Mouse (Mus musculus) hindbrain, postnatal 0 days (tissue): Measurements from ENCODE around the gene Arpc2. TPM values are rescaled to one million over a fixed set of nuclear protein-coding genes. Genes with fewer than 3 reads are reported as not detected.

ENCODE experiments used
- ATAC-seq: fragments of 200-750 bp; cut with Nextera tagmentation; 2 replicates; pipeline ENCODE4 v1.8.0; 2017; ENCODE audit warnings: mild to moderate bottlenecking, moderate TSS enrichment, moderate library complexity
- DNase-seq: peaks from one replicate; pipeline ENCODE4 v3.0.0-alpha.2; 2015; ENCODE audit warnings: low spot score
- H3K27ac ChIP-seq: fragments of 300-500 bp; sonication (generic); 2 replicates; pipeline ENCODE4 v1.5.1; 2014; ENCODE audit warnings: mild to moderate bottlenecking
- H3K27me3 ChIP-seq: fragments of 300-500 bp; sonication (generic); 2 replicates; pipeline ENCODE4 v1.6.1; 2014; ENCODE audit warnings: low read length, mixed read lengths; ENCODE audit not compliant: insufficient read depth
- H3K36me3 ChIP-seq: fragments of 300-500 bp; sonication (generic); 2 replicates; pipeline ENCODE4 v1.6.1; 2014; ENCODE audit warnings: low read length, mixed read lengths; ENCODE audit not compliant: insufficient read depth
- H3K4me1 ChIP-seq: fragments of 300-500 bp; sonication (generic); 2 replicates; pipeline ENCODE4 v1.6.1; 2014; ENCODE audit warnings: antibody characterized with exemption, low read length, mixed read lengths; ENCODE audit not compliant: insufficient read depth
- H3K4me2 ChIP-seq: fragments of 300-500 bp; sonication (generic); 2 replicates; pipeline ENCODE4 v1.6.1; 2014; ENCODE audit warnings: low read depth, mild to moderate bottlenecking, low read length, moderate library complexity, mixed read lengths
- H3K4me3 ChIP-seq: fragments of 300-500 bp; sonication (generic); 2 replicates; pipeline ENCODE4 v1.5.1; 2014; ENCODE audit warnings: low read length
- H3K9ac ChIP-seq: fragments of 300-500 bp; sonication (generic); replicated peaks from 2 replicates; pipeline ENCODE4 v1.6.1; 2014; ENCODE audit warnings: mild to moderate bottlenecking, low read length, moderate library complexity, mixed read lengths
- H3K9me3 ChIP-seq: fragments of 300-500 bp; sonication (generic); 2 replicates; pipeline ENCODE4 v1.6.1; 2016; ENCODE audit warnings: low read length, mixed read lengths
- CTCF ChIP-seq: IDR thresholded peaks from 2 replicates; pipeline ENCODE4 v1.5.1; 2016; ENCODE audit warnings: antibody characterized with exemption, control low read depth, low read depth
- WGBS: fragments of 180-500 bp; shearing (Covaris S2); extraction: QIAGEN DNeasy Blood & Tissue Kit; methylation state at CpG from one replicate; pipeline ENCODE4 v1.1.7; 2014; 5-methylcytosine and 5-hydroxymethylcytosine counted together
- polyA plus RNA-seq: library from polyadenylated mRNA; unstranded; fragments of >200 nt; fragmentation: Nextera tagmentation; extraction: Ambion mirVana; gene quantifications from 2 replicates; pipeline ENCODE4 v1.2.1, GENCODE M21; 2015
- total RNA-seq: library from RNA; depleted of rRNA; stranded (reverse); fragments of >200 nt; gene quantifications from 2 replicates; pipeline ENCODE4 v1.2.3, GENCODE M21; 2014

The Arpc2 gene
- total and polyA plus RNA-seq, 2 experiments from 2014 or later = 131 to 417 TPM

DNA sequence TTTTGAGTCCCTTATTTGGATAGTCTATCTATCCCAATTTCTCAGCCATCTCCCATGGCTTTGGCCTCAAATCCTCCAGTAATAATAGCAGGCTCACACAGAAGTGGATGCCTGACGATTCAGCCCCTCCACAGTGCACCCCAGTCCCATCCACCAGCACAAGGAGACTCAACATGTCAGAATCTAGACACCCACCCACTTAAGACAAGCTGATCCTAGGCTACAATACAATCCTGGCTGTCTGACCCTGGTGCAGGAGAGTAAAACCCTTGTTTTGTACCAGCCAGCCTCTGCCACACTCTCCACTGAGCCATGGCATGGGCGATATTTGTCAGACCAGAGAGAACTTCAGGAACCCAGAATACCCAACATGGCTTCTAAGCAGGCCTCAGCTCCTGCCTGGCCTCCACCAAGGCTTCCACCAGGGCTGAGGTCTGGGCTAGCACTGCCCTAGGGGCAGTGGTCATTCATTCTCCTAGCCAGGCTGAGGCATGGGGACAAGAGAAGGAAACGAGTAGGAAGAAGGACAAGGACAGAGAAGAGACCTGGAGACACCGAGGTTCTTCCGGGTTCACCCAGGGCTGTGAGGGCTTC is 62.4 kb downstream of the Arpc2 start:
- WGBS = 96% methylated on average over 5 of the region's 5 CpGs
- DNase-seq = no peak
- Histone ChIP-seq H3K36me3 (no peaks in the 10 kb centered on the region), H3K9me3 (no peaks in the 10 kb centered on the region), H3K4me1 (peaks cover 33% of the 10 kb centered on the region), H3K9ac (0 out of 2 replicates have a peak overlapping the region, but pooled peaks have one; percentile 3), H3K27me3 (no peaks in the 10 kb centered on the region), H3K4me3 (no peak overlapping the region), H3K27ac (0 out of 2 replicates have a peak overlapping the region, but pooled peaks have one; percentile 26), H3K4me2 (no peak overlapping the region)
- no peak for TF ChIP-seq CTCF
- ATAC-seq = no peak

DNA sequence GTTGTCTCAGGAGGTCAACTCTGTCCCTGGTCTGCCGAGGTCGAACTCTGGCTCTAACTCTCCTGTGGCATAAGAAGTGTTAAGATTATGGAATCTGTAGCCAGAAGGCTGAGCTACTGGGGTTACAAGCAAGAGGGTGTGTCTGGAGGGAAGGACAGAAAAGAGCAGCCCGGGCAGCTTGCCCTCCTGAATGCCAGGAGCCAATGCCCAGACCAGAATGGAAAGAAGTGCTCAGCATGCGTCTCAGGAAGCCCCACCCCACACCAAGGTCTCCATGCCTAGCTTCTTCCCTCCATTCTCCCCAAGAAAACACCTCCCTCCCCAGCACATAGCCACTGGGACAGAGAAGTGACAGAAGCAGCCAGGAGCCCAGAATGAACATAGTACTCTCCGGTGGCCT is 63.1 kb downstream of the Arpc2 start:
- no peak for TF ChIP-seq CTCF
- Histone ChIP-seq H3K27ac (peak overlapping the region; percentile 26; the same call in 1 of the 2 replicates), H3K4me2 (no peak overlapping the region), H3K36me3 (no peaks in the 10 kb centered on the region), H3K4me3 (no peak overlapping the region), H3K9ac (no peak overlapping the region), H3K9me3 (no peaks in the 10 kb centered on the region), H3K27me3 (no peaks in the 10 kb centered on the region), H3K4me1 (peaks cover 36% of the 10 kb centered on the region)
- DNase-seq (peak; percentile 49), ATAC-seq (no peak)
- WGBS = 57% methylated on average over 5 of the region's 5 CpGs

DNA sequence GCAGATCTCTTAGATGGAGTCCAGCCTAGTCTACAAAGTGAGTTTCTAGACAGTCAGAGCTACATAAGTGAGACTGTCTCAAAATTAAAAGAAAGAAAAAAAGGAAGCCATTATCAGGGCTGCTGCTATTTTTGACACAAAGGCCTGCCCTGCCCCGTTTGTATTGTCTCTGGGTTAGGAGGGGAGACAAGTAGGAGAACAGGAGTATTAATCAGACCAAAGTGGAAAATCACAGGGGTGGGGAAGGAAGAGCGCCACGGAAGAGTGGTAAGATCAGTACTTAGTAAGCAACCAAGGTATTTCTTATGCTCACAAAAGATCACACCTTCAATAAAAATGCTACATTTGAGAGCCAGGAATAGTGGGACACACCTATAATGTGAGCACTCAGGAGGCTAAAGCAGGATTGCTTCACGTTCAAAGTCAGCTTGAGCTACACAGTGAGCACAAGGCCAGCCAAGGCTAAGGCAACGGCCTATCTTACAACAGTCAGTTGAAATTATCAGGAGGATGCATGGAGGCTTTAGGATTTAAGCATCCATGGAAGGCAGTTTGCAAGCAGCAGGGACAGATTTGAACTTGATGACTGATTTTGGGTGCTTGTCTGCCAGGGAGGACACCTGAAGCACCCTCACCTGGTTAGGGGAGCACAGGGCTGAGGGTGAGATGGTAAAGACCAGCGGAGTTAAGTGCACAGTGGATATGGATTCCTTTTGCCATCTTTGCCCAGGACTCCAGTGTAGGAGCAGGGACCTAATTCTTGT is 64.6 kb downstream of the Arpc2 start:
- H3K4me1 ChIP-seq = peaks cover 26% of the 10 kb centered on the region
- ATAC-seq (no peak), DNase-seq (no peak)
- H3K4me3 ChIP-seq = no peak overlapping the region
- H3K9me3 ChIP-seq = no peaks in the 10 kb centered on the region
- WGBS = 85% methylated on average over 6 of the region's 6 CpGs
- no peak overlapping the region for H3K9ac ChIP-seq
- H3K27me3 ChIP-seq = no peaks in the 10 kb centered on the region
- H3K4me2 ChIP-seq = no peak overlapping the region
- no peak for TF ChIP-seq CTCF
- no peaks in the 10 kb centered on the region for H3K36me3 ChIP-seq
- no peak overlapping the region for H3K27ac ChIP-seq

DNA sequence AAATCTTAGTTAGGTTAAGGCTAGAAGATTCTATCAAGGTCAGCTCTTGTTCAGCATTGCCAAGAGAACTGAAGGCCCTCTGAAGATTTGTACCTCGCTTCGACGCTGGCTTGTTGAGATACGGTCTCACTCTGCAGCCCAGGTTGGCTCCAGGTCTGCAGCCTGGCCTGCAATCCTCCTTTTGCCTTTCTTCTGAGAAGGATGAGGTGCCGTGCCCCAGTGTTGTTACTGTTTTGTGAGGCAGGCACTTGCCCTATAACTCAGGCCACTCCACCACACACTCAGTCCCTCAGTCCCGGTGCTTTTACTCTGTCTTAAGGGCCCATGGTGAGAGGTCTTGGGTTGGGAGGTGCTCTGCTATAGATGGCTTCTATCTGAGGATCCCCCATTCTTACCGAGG is 66.3 kb downstream of the Arpc2 start:
- no peak overlapping the region for H3K4me3 ChIP-seq
- no peaks in the 10 kb centered on the region for H3K27me3 ChIP-seq
- no peak overlapping the region for H3K27ac ChIP-seq
- no peak for TF ChIP-seq CTCF
- H3K9ac ChIP-seq = no peak overlapping the region
- WGBS = 92% methylated on average over 7 of the region's 7 CpGs
- H3K9me3 ChIP-seq = no peaks in the 10 kb centered on the region
- H3K36me3 ChIP-seq = no peaks in the 10 kb centered on the region
- no peak for ATAC-seq
- peaks cover 9% of the 10 kb centered on the region; the same call in 1 of the 2 replicates for H3K4me1 ChIP-seq
- DNase-seq = no peak
- no peak overlapping the region for H3K4me2 ChIP-seq

DNA sequence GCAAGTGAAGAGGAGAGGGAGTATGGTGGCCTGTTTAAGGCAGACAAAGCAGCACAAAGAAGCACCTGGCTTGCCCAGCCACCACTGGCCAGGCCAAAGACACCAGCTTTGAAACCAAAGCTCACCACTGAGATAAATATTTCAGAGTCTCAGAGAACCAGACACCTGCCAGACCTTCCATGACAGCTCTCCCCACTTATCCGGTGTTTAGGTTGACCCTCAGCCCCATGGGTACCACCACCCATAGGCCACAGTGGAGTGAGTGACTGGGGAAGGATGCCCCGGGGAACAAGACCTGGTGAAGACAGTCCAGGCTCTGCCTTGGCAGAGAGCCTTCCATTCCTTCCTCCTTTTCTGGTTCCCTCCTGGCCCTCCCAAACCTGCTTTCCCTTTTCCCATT is 67.0 kb downstream of the Arpc2 start:
- peaks cover 8% of the 10 kb centered on the region; the same call in 1 of the 2 replicates for H3K4me1 ChIP-seq
- H3K36me3 ChIP-seq = no peaks in the 10 kb centered on the region
- no peaks in the 10 kb centered on the region for H3K9me3 ChIP-seq
- 76% methylated on average over 2 of the region's 2 CpGs for WGBS
- H3K4me3 ChIP-seq = no peak overlapping the region
- DNase-seq (no peak), ATAC-seq (no peak)
- no peak overlapping the region for H3K27ac ChIP-seq
- no peak for TF ChIP-seq CTCF
- no peak overlapping the region for H3K9ac ChIP-seq
- H3K27me3 ChIP-seq = no peaks in the 10 kb centered on the region
- H3K4me2 ChIP-seq = peak overlapping the region; percentile 64; the same call in 1 of the 2 replicates

DNA sequence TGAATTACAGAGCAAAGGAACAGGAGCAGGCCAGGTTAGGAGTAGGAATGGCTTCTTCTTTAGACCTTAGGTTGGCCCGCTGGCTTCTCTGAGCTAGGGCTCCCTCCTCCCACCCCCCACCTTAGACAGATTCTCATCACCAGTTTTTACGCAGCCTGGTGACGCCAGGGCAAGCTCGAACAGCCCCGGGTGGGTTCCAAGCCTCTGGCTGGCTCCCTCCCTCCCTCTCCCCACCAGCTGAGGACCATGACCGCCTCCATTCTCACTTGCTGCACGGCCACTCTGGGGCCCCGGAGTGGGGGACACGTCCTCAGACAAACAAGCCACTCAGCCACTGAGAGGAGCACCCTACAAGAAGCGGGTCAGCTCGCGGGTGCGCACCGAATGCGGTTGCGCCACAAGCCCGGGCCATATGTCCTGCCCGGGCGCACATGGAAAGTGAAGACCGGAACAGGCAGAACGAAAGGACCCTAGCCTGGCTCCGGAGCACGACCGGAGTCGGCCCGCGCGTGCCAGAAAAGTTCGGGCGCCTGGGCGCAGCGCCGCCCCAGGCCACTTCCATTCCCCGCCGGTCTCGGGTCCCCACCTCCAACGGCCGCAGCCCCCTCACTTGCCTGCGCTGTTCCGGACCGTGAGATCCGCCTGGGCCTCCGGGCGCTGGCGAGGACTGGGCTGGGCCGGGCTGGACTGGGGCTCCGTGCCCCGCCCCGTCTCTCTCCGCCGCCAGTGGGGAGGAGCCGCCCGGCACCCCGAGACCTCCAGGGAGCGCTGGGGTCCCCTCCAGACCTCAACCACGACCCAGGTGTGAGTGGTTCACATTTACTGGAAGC is 67.8 kb downstream of the Arpc2 start:
- peak; percentile 85 for ATAC-seq
- H3K9ac ChIP-seq = peak overlapping the region; percentile 52
- WGBS = 4% methylated on average over 55 of the region's 56 CpGs
- TF ChIP-seq CTCF = no peak
- peak overlapping the region; percentile 50 for H3K4me3 ChIP-seq
- peaks cover 7% of the 10 kb centered on the region; the same call in 1 of the 2 replicates for H3K4me1 ChIP-seq
- peak overlapping the region; percentile 75 for H3K27ac ChIP-seq
- H3K9me3 ChIP-seq = no peaks in the 10 kb centered on the region
- peak; percentile 49 for DNase-seq
- H3K36me3 ChIP-seq = no peaks in the 10 kb centered on the region
- H3K4me2 ChIP-seq = peak overlapping the region; percentile 64
- H3K27me3 ChIP-seq = no peaks in the 10 kb centered on the region
